Mouse (Mus musculus): ENCODE measurements around the gene Tpbpb.
A peak's percentile ranks its signal among the peaks of the same experiment; 100 is the strongest.
"Not testable (repeated sequence)": the region's sequence is repeated elsewhere in the genome, so short reads cannot be mapped to it uniquely, and the experiment has no call there.

The Tpbpb gene

DNA sequence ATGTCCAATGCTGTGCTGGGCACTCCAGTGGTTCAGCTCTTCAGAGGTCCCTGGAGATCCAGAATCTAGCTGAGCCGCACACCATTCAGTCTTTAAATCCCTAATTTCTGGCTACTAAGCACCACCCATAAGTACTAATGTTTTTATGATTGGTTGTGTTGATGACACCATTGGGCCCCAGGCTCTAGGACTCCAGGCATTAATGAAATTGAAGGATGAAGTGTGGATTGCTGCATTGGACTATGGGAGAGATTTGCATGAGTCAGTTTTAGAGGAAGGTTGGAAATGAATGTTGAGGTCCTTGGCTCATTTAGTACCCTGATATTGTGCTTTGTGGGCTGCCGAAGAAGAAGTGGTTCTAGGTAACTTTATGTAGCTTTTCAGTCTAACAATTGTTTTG lies at the start of gene Tpbpb:
Gene Tpbpb, minus strand, starts transcription at position 101 of the 400 bp plus-strand sequence.
- not testable (repeated sequence) for DNase-seq

- DNase-seq = not testable (repeated sequence)
These were observed 37.2 kb upstream of the Tpbpb start, which contains the start of gene Tpbpa for GRCm38 (mm10) chr13:60941884-60942283. Gene Tpbpa (minus strand): TSS chr13:60941984.

DNA sequence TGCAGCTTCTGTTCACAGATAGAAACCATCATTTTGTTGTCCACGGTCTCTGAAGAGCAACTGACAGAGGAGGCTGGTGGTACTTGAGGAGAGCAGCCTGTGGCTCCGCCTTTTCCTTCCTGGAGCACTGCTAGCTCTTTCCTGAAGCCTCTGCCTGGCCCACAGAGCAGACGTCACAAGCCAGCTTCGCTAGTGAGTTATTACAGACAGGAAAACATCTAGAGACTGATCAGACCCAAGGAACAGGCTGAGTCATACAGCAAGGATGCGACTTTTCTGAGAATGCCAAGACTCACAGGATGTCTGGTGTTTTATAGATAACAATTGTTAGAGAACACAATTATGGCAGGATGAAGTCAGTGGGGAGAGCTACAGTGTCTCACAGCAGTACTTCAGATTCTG lies 31.8 kb upstream of the Tpbpb start, which contains the start of the genes Gm49391 and Ctla2a:
Gene Gm49391, minus strand, starts transcription at position 72 of the 402 bp plus-strand sequence.
Gene Ctla2a, minus strand, starts transcription at position 126 of the 402 bp plus-strand sequence.
- peak; percentile 18 for DNase-seq

GRCm38 (mm10) chr13:60935490-60935889 lies 30.8 kb upstream of the Tpbpb start, which contains the start of gene Gm49393:
Gene Gm49393 (minus strand): TSS chr13:60935590.
- not testable (repeated sequence) for DNase-seq

GRCm38 (mm10) chr13:60897328-60897727 lies 7.4 kb downstream of the Tpbpb start, which contains the start of gene Ctla2b:
Gene Ctla2b (minus strand): TSS chr13:60897447.
- peak; percentile 3 for DNase-seq

- not testable (repeated sequence) for DNase-seq
These were observed 7.9 kb downstream of the Tpbpb start, which contains the start of gene Gm49392 for GRCm38 (mm10) chr13:60896794-60897193. Gene Gm49392 (minus strand): TSS chr13:60896894.

DNA sequence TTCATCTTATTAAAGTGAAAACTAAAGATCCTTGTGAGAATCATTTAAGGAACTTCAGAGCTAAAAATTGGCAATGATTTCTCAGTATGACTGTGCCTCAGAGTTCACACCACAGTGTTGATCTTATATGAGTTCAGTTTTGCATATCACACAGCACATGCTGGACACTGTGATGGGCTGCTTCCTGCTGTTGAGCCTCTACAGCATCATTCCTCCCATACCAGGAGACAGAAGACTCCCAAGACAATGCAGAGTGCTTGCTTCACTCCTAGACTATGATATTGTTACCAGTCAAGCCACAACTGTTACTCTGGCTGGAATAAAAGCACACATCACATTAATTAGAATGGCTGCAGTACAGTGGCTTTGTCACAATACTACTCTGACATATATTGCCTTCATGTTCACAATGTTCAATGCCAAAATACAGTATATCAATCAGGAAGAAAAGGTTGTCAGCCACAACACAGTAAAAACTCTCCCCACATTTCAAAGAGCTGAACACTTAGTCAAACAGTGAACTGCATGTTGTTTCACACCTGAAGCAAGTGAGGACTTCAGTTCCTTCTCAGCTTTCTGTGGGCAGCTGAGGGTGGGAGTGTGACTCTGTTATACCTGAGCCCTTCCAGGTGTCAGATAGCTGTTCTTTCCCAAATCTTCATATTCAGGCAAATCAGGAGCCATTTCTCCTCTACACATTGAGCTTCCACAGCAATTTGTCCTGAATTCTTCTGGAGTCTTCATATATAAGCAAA lies 9.1 kb downstream of the Tpbpb start:
- no peak for DNase-seq

GRCm38 (mm10) chr13:60892301-60892700 lies 12.4 kb downstream of the Tpbpb start:
- no peak for DNase-seq

DNA sequence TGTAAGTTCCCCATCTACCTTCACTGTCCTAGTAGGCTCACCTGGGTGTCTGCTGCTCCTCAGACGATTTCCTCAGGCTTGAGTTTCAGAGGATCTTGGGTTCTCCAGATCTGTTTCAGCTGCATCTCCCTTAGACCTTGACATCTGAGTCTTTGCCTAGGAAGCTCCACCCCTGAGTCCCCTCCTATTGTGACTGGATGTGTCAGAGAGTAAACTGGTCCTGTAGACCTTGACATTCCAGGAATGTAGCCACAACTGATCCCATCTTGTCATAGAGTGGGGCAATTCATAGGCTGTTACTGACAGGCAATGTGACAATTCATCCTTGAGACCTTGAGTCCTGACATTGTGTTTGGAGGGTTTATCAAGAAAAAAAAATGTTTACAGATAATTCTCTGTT lies 40.4 kb downstream of the Tpbpb start, which contains the start of gene 4930486L24Rik:
Gene 4930486L24Rik, minus strand, starts transcription at position 195 of the 400 bp plus-strand sequence.
- no peak for DNase-seq
